Mouse (Mus musculus) CH12.LX (cell line): Measurements from ENCODE around the gene Cmah. TPM values are rescaled to one million over a fixed set of nuclear protein-coding genes. Genes with fewer than 3 reads are reported as not detected.
"Not testable (repeated sequence)": the region's sequence is repeated elsewhere in the genome, so short reads cannot be mapped to it uniquely, and the experiment has no call there.

Source experiments
- DNase-seq: peaks from one replicate; pipeline ENCODE4 v3.0.0-alpha.2; 2013; ENCODE audit errors: extremely low read depth
- H3K27ac ChIP-seq: 2 replicates; pipeline ENCODE4 v1.5.1; 2012; ENCODE audit warnings: low read depth, mild to moderate bottlenecking, control low read depth, moderate library complexity; ENCODE audit not compliant: insufficient read depth
- H3K27me3 ChIP-seq: replicated peaks from 2 replicates; pipeline ENCODE3; 2012; ENCODE audit warnings: inconsistent platforms
- H3K36me3 ChIP-seq, 2 experiments: replicated peaks in 1 of 2; 2 replicates each; pipeline versions ENCODE3 to v1.6.1; 2012; ENCODE audit warnings: inconsistent platforms in 1 of 2, low read length in 1 of 2, mild to moderate bottlenecking in 1 of 2, mixed read lengths in 1 of 2, moderate library complexity in 1 of 2; ENCODE audit not compliant: control insufficient read depth in 1 of 2, insufficient read depth in 1 of 2
- H3K4me1 ChIP-seq, 2 experiments: 2 replicates each; pipeline ENCODE4 v1.6.1; 2012; ENCODE audit warnings: inconsistent platforms in 1 of 2, moderate library complexity in 1 of 2; ENCODE audit not compliant: insufficient read depth in 2 of 2, control insufficient read depth in 1 of 2
- H3K4me2 ChIP-seq: 2 replicates; pipeline ENCODE4 v1.6.1; 2012; ENCODE audit warnings: low read depth, mild to moderate bottlenecking, control low read depth; ENCODE audit not compliant: poor library complexity, insufficient read depth, severe bottlenecking
- H3K4me3 ChIP-seq, 3 experiments: fragments of 150-350 bp in 1 of 3; sonication (generic) in 1 of 3; replicated peaks in 1 of 3; 2 replicates each; pipeline versions ENCODE3 to v1.5.1; 2011 to 2012; ENCODE audit warnings: low read depth in 2 of 3, low read length in 2 of 3, mild to moderate bottlenecking in 2 of 3, moderate library complexity in 2 of 3, control low read depth in 1 of 3, improper control_type of control experiment in 1 of 3, inconsistent platforms in 1 of 3, mixed read lengths in 1 of 3; ENCODE audit not compliant: poor library complexity in 1 of 3
- H3K79me2 ChIP-seq: replicated peaks from 2 replicates; pipeline ENCODE4 v1.6.1; 2012; ENCODE audit warnings: mild to moderate bottlenecking, moderate library complexity; ENCODE audit not compliant: control insufficient read depth, poor library complexity, insufficient read depth, severe bottlenecking; ENCODE audit errors: extremely low read depth
- H3K9ac ChIP-seq: 2 replicates; pipeline ENCODE4 v1.6.1; 2012; ENCODE audit warnings: low read depth, mild to moderate bottlenecking, control low read depth, moderate library complexity; ENCODE audit not compliant: insufficient read depth
- H3K9me3 ChIP-seq: replicated peaks from 2 replicates; pipeline ENCODE3; 2012; ENCODE audit warnings: low read length, inconsistent platforms, mixed read lengths
- BHLHE40 ChIP-seq: IDR thresholded peaks from 2 replicates; pipeline ENCODE4 v1.6.1; 2011; ENCODE audit warnings: mild to moderate bottlenecking, low read depth, low read length, improper control_type of control experiment
- CHD2 ChIP-seq: IDR thresholded peaks from 2 replicates; pipeline ENCODE4 v1.6.1; 2011; ENCODE audit warnings: low read length, improper control_type of control experiment
- E2F4 ChIP-seq: IDR thresholded peaks from 2 replicates; pipeline ENCODE4 v1.6.1; 2011; ENCODE audit warnings: low read depth, low read length, improper control_type of control experiment; ENCODE audit not compliant: insufficient replicate concordance
- ELF1 ChIP-seq: IDR thresholded peaks from 2 replicates; pipeline ENCODE4 v1.6.1; 2014; ENCODE audit warnings: low read depth, mild to moderate bottlenecking, inconsistent platforms, low read length, improper control_type of control experiment
- EP300 ChIP-seq: IDR thresholded peaks from 2 replicates; pipeline ENCODE4 v1.6.1; 2011; ENCODE audit warnings: low read length, improper control_type of control experiment
- ETS1 ChIP-seq: conservative IDR thresholded peaks from 2 replicates; pipeline ENCODE4 v1.6.1; 2012; ENCODE audit warnings: low read depth, mild to moderate bottlenecking, inconsistent platforms, low read length, improper control_type of control experiment, moderate library complexity
- GABPA ChIP-seq: IDR thresholded peaks from 2 replicates; pipeline ENCODE4 v1.6.1; 2012; ENCODE audit warnings: low read depth, low read length, improper control_type of control experiment, inconsistent platforms; ENCODE audit not compliant: insufficient replicate concordance
- IRF4 ChIP-seq: IDR thresholded peaks from 2 replicates; pipeline ENCODE4 v1.6.1; 2014; ENCODE audit warnings: low read depth, mild to moderate bottlenecking, inconsistent platforms, low read length, improper control_type of control experiment
- MAX ChIP-seq: IDR thresholded peaks from 2 replicates; pipeline ENCODE4 v1.6.1; 2011; ENCODE audit warnings: low read length, improper control_type of control experiment
- MEF2A ChIP-seq: IDR thresholded peaks from 2 replicates; pipeline ENCODE4 v1.6.1; 2014; ENCODE audit warnings: low read depth, mild to moderate bottlenecking, inconsistent platforms, low read length, improper control_type of control experiment, borderline replicate concordance
- MYC ChIP-seq: IDR thresholded peaks from 2 replicates; pipeline ENCODE4 v1.6.1; 2011; ENCODE audit warnings: low read depth, mild to moderate bottlenecking, improper control_type of control experiment, low read length
- NRF1 ChIP-seq: IDR thresholded peaks from 2 replicates; pipeline ENCODE4 v1.6.1; 2014; ENCODE audit warnings: low read depth, mild to moderate bottlenecking, inconsistent platforms, low read length, improper control_type of control experiment, moderate library complexity
- PAX5 ChIP-seq: IDR thresholded peaks from 2 replicates; pipeline ENCODE4 v1.6.1; 2012; ENCODE audit warnings: low read length, inconsistent platforms, mixed read lengths
- POLR2A ChIP-seq: IDR thresholded peaks from 2 replicates; pipeline ENCODE4 v1.6.1; 2011; ENCODE audit warnings: low read depth, mild to moderate bottlenecking, improper control_type of control experiment, low read length
- SIN3A ChIP-seq: IDR thresholded peaks from 2 replicates; pipeline ENCODE4 v1.6.1; 2012; ENCODE audit warnings: low read length, improper control_type of control experiment, inconsistent platforms
- SMC3 ChIP-seq: IDR thresholded peaks from 2 replicates; pipeline ENCODE4 v1.6.1; 2011; ENCODE audit warnings: low read depth, low read length, improper control_type of control experiment
- TCF12 ChIP-seq: IDR thresholded peaks from 2 replicates; pipeline ENCODE4 v1.6.1; 2014; ENCODE audit warnings: low read depth, mild to moderate bottlenecking, inconsistent platforms, low read length, improper control_type of control experiment
- USF1 ChIP-seq: IDR thresholded peaks from 2 replicates; pipeline ENCODE4 v1.6.1; 2014; ENCODE audit warnings: low read depth, mild to moderate bottlenecking, inconsistent platforms, low read length, improper control_type of control experiment
- ZKSCAN1 ChIP-seq: IDR thresholded peaks from 2 replicates; pipeline ENCODE4 v1.6.1; 2012; ENCODE audit warnings: low read depth, inconsistent platforms, low read length, improper control_type of control experiment, borderline replicate concordance
- ZMIZ1 ChIP-seq: IDR thresholded peaks from 2 replicates; pipeline ENCODE4 v1.6.1; 2012; ENCODE audit warnings: low read depth, mild to moderate bottlenecking, inconsistent platforms, low read length, improper control_type of control experiment
- ZNF384 ChIP-seq: IDR thresholded peaks from 2 replicates; pipeline ENCODE4 v1.6.1; 2012; ENCODE audit warnings: low read depth, low read length, improper control_type of control experiment, inconsistent platforms
- dilution Hi-C: fragments of 300-500 bp; cut with MboI; formaldehyde crosslinking; loops from 2 replicates; pipeline ENCODE4 v1.14.3; 2020; ENCODE audit warnings: low sequenced_read_pairs; ENCODE audit not compliant: extremely low pct_unique_long_range_greater_than_20kb, extremely low pct_ligation_motif_present
- in situ Hi-C: fragments of 300-500 bp; cut with MboI; formaldehyde crosslinking; loops from 3 replicates; pipeline ENCODE4 v1.14.3; 2019; ENCODE audit warnings: low sequenced_read_pairs, low pct_ligation_motif_present, low pct_unique_long_range_greater_than_20kb, mixed read lengths
- polyA plus RNA-seq: library from polyadenylated mRNA; unstranded; fragments of >175 nt; gene quantifications from 2 replicates; pipeline ENCODE4 v1.2.1, GENCODE M21; 2012; ENCODE audit warnings: low read depth; ENCODE audit not compliant: insufficient read length
- total RNA-seq, 2 experiments: library from RNA; depleted of rRNA; stranded (reverse); fragments of 300-350 nt in 1 of 2; fragments of >200 nt in 1 of 2; gene quantifications; 2 replicates each; pipeline ENCODE4 v1.2.3; 2012 to 2014

The Cmah gene
- total and polyA plus RNA-seq, 3 experiments: 5.0 to 17.4 (median 5.5) TPM

DNA sequence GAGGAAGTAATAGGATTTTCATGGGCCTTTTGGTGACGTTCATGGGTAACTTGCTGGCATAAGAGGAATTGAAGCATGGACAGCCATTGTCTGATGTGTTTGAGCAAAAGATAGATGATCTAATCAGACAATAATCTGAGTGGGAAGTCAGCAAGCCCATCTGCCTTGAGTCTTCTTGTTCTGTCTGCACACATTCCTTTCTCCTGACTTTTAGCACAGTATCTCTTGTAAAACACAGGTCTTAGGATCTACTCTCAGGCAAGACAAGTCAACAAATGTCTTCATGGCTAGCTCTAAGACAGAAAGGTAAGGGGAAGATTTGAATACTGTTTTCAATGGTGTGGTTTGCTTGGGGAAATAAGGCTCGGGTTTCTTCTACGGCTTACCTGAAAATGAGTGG, 70.0 kb downstream of the Cmah start:
- Histone ChIP-seq H3K36me3 (no peaks in the 10 kb centered on the region), H3K9me3 (peaks cover 4% of the 10 kb centered on the region), H3K4me3 (no peak overlapping the region), H3K4me1 (peaks cover 27 to 83% of the 10 kb centered on the region in 2 experiments), H3K27me3 (no peaks in the 10 kb centered on the region), H3K79me2 (no peaks in the 10 kb centered on the region), H3K9ac (no peak overlapping the region), H3K27ac (no peak overlapping the region), H3K4me2 (no peak overlapping the region)
- no peak for DNase-seq
- in situ Hi-C loops: no loop called here
- dilution Hi-C loops: no loop called here
- TF ChIP-seq NRF1 (no peak), ZMIZ1 (no peak), ZNF384 (no peak), MAX (no peak), USF1 (no peak), MEF2A (no peak), E2F4 (no peak), POLR2A (no peak), GABPA (no peak), PAX5 (no peak), SMC3 (no peak)

DNA sequence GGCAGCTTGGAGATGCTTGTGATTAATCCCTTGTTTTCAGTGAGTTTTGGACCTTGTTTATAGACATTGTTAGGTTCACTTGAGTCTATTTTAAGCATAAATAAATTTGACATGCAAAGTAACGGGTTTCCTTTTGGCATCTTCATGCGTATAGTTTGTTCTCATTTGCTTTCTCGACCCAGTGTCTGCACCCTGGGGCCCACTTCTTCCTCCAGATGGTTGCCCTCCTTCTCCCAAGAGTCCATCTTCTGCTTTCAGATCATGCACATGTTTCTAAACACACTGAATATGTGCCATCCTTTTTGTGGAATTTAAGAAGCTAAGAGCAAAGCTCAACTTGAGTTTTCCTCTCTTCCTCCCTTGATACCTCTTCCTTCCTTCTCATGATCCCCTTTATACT, 71.3 kb downstream of the Cmah start:
- TF ChIP-seq MEF2A (peak; percentile 88), MYC (peak; percentile 85), ELF1 (no peak), E2F4 (0 out of 2 replicates have a peak, but pooled peaks have one; percentile 19), ETS1 (peak; percentile 75), MAX (peak; percentile 58), ZKSCAN1 (no peak), SIN3A (no peak), TCF12 (peak; percentile 82), PAX5 (no peak), CHD2 (0 out of 2 replicates have a peak, but pooled peaks have one; percentile 36), EP300 (peak; percentile 81), IRF4 (peak; percentile 65), BHLHE40 (peak; percentile 75)
- TF ChIP-seq, all 38 proteins: peak for 10
- no peaks in the 10 kb centered on the region for H3K79me2 ChIP-seq
- peaks cover 32 to 82% of the 10 kb centered on the region in 2 experiments for H3K4me1 ChIP-seq
- H3K27ac ChIP-seq: peak overlapping the region; percentile 64
- peak overlapping the region; percentile 89 for H3K4me2 ChIP-seq
- no peaks in the 10 kb centered on the region for H3K36me3 ChIP-seq
- no peaks in the 10 kb centered on the region for H3K27me3 ChIP-seq
- peaks cover 4% of the 10 kb centered on the region for H3K9me3 ChIP-seq
- DNase-seq: peak; percentile 74
- dilution Hi-C loops (no loop called here), in situ Hi-C loops (no loop called here)
- H3K9ac ChIP-seq: peak overlapping the region; percentile 56; the same call in 1 of the 2 replicates
- H3K4me3 ChIP-seq: no peak overlapping the region

DNA sequence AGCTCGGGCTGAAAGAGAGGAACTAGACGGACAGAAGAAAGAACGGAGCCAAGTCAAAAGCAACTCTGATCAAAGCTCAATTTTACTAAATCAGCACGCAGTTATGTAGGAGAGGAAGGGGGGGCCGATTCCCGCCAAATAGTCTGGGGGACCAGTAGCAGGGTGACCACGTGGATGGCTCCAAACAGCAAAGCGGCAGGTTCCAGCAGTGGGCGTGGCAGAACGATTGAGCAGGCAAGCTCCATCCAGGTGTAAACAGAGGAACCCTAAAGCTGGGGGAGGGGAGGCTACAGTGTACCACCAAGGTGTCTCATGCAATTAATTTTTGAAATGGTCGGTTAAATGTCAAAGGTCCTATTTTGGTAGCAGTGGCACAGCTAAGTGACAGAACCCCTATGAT, 74.6 kb downstream of the Cmah start:
- H3K79me2 ChIP-seq, H3K9ac ChIP-seq, H3K9me3 ChIP-seq, in situ Hi-C loops, H3K4me3 ChIP-seq, H3K27me3 ChIP-seq, dilution Hi-C loops, H3K27ac ChIP-seq, H3K36me3 ChIP-seq, DNase-seq: not testable (repeated sequence)
- Histone ChIP-seq H3K4me1 (peaks cover 33 to 77% of the 10 kb centered on the region in 2 experiments), H3K4me2 (peak overlapping the region; percentile 4; the same call in 1 of the 2 replicates)
